Mouse (Mus musculus): ENCODE measurements around the gene Cd36. TPM values are rescaled to one million over a fixed set of nuclear protein-coding genes. Genes with fewer than 3 reads are reported as not detected.
A peak's percentile ranks its signal among the peaks of the same experiment; 100 is the strongest.

Cd36 gene
- total and polyA plus RNA-seq, 3 experiments, result 0.27 to 19.6 TPM; not detected in 1

DNA sequence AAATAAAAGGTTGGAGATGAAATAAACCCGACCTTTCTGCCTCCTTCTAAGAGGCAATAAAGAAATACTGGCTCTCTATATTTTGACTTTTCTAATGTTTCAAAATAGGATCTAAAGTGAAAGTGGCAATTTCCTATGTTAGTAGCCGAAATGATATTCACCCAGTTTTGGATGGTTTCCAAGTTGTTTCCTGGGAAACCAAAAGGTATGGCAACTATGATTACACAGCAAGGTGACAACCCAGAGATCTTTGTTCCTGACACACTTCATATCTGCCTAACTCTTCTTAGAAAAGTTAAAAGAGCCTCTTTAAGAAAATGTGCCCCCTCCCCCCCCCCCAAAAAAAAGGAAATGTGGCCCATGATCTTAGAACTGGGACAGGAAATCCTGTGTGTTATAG is 58.1 kb downstream of the Cd36 start:
- Histone ChIP-seq H3K27me3 (ENCODE audit: insufficient read depth, low read length) (no peaks in the 10 kb centered on the region), H3K36me3 (replicated peaks) (no peaks in the 10 kb centered on the region), H3K4me1 (ENCODE audit: insufficient read depth, low read depth, low read length) (peaks cover 20% of the 10 kb centered on the region), H3K9me3 (replicated peaks) (no peaks in the 10 kb centered on the region), H3K4me3 (ENCODE audit: low read depth, low read length) (no peak overlapping the region; the same call in 1 of the 2 replicates)
- ATAC-seq (ENCODE audit: extremely low read depth, insufficient number of reproducible peaks, low FRiP score, poor library complexity, severe bottlenecking) (no peak), DNase-seq (ENCODE audit: low spot score) (no peak)
- no peak for TF ChIP-seq GATA1 (IDR thresholded peaks at IDR 0.05; ENCODE audit: borderline replicate concordance, low read length)
- TF ChIP-seq POLR2AphosphoS5 (IDR thresholded peaks at IDR 0.05; ENCODE audit: insufficient replicate concordance, low read depth, low read length), result no peak
- no peak for TF ChIP-seq TAL1 (conservative IDR thresholded peaks at IDR 0.05; ENCODE audit: low read depth, low read length)
- TF ChIP-seq GATA2 (IDR thresholded peaks at IDR 0.05; ENCODE audit: borderline replicate concordance, low read depth, low read length), result no peak
- TF ChIP-seq CTCF (IDR thresholded peaks at IDR 0.05; ENCODE audit: low read depth, low read length), result no peak

DNA sequence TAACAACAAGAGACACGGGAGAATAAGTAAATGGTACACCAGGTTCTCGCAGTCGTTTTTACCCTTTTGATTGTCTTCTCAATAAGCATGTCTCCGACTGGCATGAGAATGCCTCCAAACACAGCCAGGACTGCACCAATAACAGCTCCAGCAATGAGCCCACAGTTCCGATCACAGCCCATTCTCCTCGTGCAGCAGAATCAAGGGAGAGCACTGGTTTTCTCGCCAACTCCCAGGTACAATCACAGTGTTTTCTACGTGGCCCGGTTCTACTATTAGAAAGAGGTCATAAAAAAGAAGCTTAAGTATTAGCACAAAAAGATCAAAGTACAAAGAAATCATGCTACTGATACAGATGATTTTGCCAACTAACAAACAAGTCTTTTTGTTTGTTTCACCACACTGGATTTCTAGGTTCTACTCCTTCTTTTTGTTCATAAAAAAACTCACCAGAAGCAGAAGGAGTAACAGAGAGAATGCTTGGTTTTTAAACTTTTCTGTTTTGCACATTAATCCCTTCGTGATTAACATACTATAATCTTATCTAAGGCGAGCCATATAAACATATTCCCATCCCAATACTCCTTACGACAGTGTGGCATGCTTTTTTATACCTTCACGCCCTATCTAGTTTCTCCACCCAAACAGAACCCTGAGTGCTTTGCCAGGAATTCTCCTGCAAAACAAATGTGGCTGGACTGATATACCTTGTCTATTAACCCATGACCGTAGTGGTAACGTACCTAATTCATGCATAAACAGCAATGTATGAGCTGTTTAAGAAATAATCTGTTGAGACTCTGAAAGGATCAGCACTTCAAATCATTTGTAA is 59.7 kb downstream of the Cd36 start:
- ATAC-seq (ENCODE audit: extremely low read depth, insufficient number of reproducible peaks, low FRiP score, poor library complexity, severe bottlenecking) (peak; percentile 41), DNase-seq (ENCODE audit: low spot score) (no peak)
- Histone ChIP-seq H3K36me3 (replicated peaks) (no peaks in the 10 kb centered on the region), H3K27me3 (ENCODE audit: insufficient read depth, low read length) (no peaks in the 10 kb centered on the region), H3K4me3 (ENCODE audit: low read depth, low read length) (no peak overlapping the region; the same call in 1 of the 2 replicates), H3K9me3 (replicated peaks) (no peaks in the 10 kb centered on the region), H3K4me1 (ENCODE audit: insufficient read depth, low read depth, low read length) (peaks cover 20% of the 10 kb centered on the region)
- TF ChIP-seq POLR2AphosphoS5 (IDR thresholded peaks at IDR 0.05; ENCODE audit: insufficient replicate concordance, low read depth, low read length) (no peak), TAL1 (conservative IDR thresholded peaks at IDR 0.05; ENCODE audit: low read depth, low read length) (peak; percentile 52)

DNA sequence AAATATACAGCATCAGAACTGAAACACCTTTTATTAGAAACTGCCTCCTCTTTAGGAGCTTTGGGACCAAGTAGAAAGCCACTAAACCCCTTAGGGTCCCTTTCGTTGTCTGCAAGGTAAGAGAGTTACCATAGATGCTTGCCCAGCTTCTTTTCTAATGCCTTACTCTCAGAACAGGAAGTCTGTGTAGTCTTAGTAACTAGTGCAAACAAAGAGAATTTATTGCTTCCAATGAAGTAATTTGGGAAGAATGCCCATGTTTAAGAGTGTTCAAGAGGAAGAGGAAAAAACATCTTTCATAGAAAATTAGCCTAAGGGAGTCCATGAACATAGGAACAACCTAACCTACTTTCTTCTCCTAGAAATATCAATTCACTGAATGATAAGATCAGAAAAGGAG is 67.2 kb downstream of the Cd36 start:
- peaks cover 4% of the 10 kb centered on the region; the same call in 1 of the 2 replicates for H3K4me1 ChIP-seq (ENCODE audit: insufficient read depth, low read depth, low read length)
- ATAC-seq (ENCODE audit: extremely low read depth, insufficient number of reproducible peaks, low FRiP score, poor library complexity, severe bottlenecking) (no peak), DNase-seq (ENCODE audit: low spot score) (no peak)
- no peaks in the 10 kb centered on the region for H3K36me3 ChIP-seq (replicated peaks)
- H3K4me3 ChIP-seq (ENCODE audit: low read depth, low read length), result no peak overlapping the region
- H3K9me3 ChIP-seq (replicated peaks), result no peaks in the 10 kb centered on the region
- TF ChIP-seq GATA2 (IDR thresholded peaks at IDR 0.05; ENCODE audit: borderline replicate concordance, low read depth, low read length), result no peak
- no peaks in the 10 kb centered on the region for H3K27me3 ChIP-seq (ENCODE audit: insufficient read depth, low read length)

DNA sequence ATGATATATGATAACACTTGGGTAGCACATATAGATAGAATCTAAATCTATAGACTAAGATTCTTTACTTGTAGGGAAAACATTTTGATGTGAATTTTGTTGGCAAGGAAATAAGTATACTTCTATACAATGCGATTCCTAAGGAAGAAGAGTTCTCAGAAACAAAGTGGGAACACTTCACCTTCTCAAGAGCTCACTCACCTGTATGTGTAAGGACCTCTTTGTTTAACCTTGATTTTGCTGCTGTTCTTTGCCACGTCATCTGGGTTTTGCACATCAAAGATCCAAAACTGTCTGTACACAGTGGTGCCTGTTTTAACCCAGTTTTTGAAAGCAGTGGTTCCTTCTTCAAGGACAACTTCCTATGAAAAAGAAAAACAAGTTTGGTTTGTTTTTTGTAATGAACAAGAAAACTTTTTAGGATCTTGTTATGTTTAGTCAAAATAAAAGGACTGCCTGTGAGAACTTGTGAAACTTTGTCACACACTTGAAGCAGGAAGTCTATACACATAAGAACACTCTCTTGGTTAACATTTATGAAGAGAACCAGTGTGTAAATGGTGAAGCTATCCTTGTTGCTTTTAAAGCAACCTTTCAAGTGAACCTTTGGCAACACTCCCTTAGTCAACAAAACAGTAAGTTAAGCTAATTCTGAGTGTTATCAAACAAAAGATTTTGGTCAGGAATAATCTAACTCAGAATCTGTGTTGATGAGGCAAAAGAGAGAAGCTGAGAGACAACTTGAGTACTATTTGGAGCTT is 68.2 kb downstream of the Cd36 start:
- Histone ChIP-seq H3K4me1 (ENCODE audit: insufficient read depth, low read depth, low read length) (peaks cover 4% of the 10 kb centered on the region; the same call in 1 of the 2 replicates), H3K36me3 (replicated peaks) (no peaks in the 10 kb centered on the region), H3K9me3 (replicated peaks) (no peaks in the 10 kb centered on the region), H3K27me3 (ENCODE audit: insufficient read depth, low read length) (no peaks in the 10 kb centered on the region), H3K4me3 (ENCODE audit: low read depth, low read length) (no peak overlapping the region)
- DNase-seq (ENCODE audit: low spot score), result no peak
- no peak for TF ChIP-seq GATA2 (IDR thresholded peaks at IDR 0.05; ENCODE audit: borderline replicate concordance, low read depth, low read length)
- no peak for TF ChIP-seq POLR2AphosphoS5 (IDR thresholded peaks at IDR 0.05; ENCODE audit: insufficient replicate concordance, low read depth, low read length)
- TF ChIP-seq TAL1 (conservative IDR thresholded peaks at IDR 0.05; ENCODE audit: low read depth, low read length), result no peak
- TF ChIP-seq GATA1 (IDR thresholded peaks at IDR 0.05; ENCODE audit: borderline replicate concordance, low read length), result no peak
- TF ChIP-seq CTCF (IDR thresholded peaks at IDR 0.05; ENCODE audit: low read depth, low read length), result no peak
- no peak for ATAC-seq (ENCODE audit: extremely low read depth, insufficient number of reproducible peaks, low FRiP score, poor library complexity, severe bottlenecking)

DNA sequence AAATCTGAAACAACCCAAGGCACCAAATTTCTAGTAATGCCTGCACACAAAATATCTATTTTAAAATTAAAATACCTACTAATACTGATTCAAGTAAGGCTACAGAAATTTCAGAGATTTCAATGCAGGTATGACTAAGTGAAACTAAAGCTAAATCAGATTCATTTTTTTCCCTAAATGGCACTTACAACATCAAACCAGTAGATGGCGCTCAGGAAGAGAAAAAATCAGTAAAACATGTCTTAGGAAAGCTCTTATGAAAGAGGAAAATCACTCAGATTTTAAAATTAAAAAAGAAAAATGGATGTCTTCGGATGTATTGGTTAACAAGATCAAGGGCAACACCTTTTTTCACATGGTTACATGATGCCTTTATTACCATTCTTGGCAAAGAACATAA is 72.4 kb downstream of the Cd36 start:
- H3K36me3 ChIP-seq (replicated peaks), result no peaks in the 10 kb centered on the region
- no peaks in the 10 kb centered on the region for H3K4me1 ChIP-seq (ENCODE audit: insufficient read depth, low read depth, low read length)
- no peak overlapping the region for H3K4me3 ChIP-seq (ENCODE audit: low read depth, low read length)
- ATAC-seq (ENCODE audit: extremely low read depth, insufficient number of reproducible peaks, low FRiP score, poor library complexity, severe bottlenecking), result no peak
- H3K27me3 ChIP-seq (ENCODE audit: insufficient read depth, low read length), result no peaks in the 10 kb centered on the region
- no peaks in the 10 kb centered on the region for H3K9me3 ChIP-seq (replicated peaks)
- TF ChIP-seq CTCF (IDR thresholded peaks at IDR 0.05; ENCODE audit: low read depth, low read length) (no peak), GATA1 (IDR thresholded peaks at IDR 0.05; ENCODE audit: borderline replicate concordance, low read length) (no peak), POLR2AphosphoS5 (IDR thresholded peaks at IDR 0.05; ENCODE audit: insufficient replicate concordance, low read depth, low read length) (no peak), GATA2 (IDR thresholded peaks at IDR 0.05; ENCODE audit: borderline replicate concordance, low read depth, low read length) (no peak), TAL1 (conservative IDR thresholded peaks at IDR 0.05; ENCODE audit: low read depth, low read length) (no peak)
- DNase-seq (ENCODE audit: low spot score), result no peak

DNA sequence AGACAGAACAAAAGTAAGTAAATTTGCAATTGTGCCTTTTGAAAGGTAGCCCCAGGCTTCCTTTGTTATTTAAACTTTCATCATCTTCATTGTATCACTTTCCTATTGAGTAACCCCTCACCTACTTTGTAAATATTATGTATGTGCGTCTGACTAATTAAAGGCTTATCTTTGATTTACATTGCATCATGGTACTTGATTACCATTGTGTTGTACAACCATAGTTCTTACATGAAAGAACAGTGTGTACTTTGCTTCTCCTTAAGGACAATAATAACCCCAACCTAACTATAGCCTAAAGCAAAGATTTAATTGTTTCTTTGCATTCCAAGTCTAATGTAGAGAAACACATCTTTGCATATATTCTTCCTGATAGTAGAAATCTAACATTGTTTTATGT is 78.3 kb downstream of the Cd36 start:
- TF ChIP-seq POLR2AphosphoS5 (IDR thresholded peaks at IDR 0.05; ENCODE audit: insufficient replicate concordance, low read depth, low read length), result no peak
- no peak for TF ChIP-seq CTCF (IDR thresholded peaks at IDR 0.05; ENCODE audit: low read depth, low read length)
- no peak for TF ChIP-seq TAL1 (conservative IDR thresholded peaks at IDR 0.05; ENCODE audit: low read depth, low read length)
- no peak for TF ChIP-seq GATA2 (IDR thresholded peaks at IDR 0.05; ENCODE audit: borderline replicate concordance, low read depth, low read length)
- no peak for TF ChIP-seq GATA1 (IDR thresholded peaks at IDR 0.05; ENCODE audit: borderline replicate concordance, low read length)
- ATAC-seq (ENCODE audit: extremely low read depth, insufficient number of reproducible peaks, low FRiP score, poor library complexity, severe bottlenecking) (no peak), DNase-seq (ENCODE audit: low spot score) (no peak)
- H3K4me1 ChIP-seq (ENCODE audit: insufficient read depth, low read depth, low read length), result no peaks in the 10 kb centered on the region
- no peaks in the 10 kb centered on the region for H3K9me3 ChIP-seq (replicated peaks)
- peaks cover 5% of the 10 kb centered on the region; the same call in 1 of the 2 replicates for H3K27me3 ChIP-seq (ENCODE audit: insufficient read depth, low read length)
- no peaks in the 10 kb centered on the region for H3K36me3 ChIP-seq (replicated peaks)
- no peak overlapping the region for H3K4me3 ChIP-seq (ENCODE audit: low read depth, low read length)
